Mouse (Mus musculus) MEL-GATA-1-ER (cell line): ENCODE measurements around the gene Pip.

Source experiments
- DNase-seq: peaks from one replicate; pipeline ENCODE4 v3.0.0-alpha.2; 2012; ENCODE audit warnings: low read depth; ENCODE audit errors: extremely low read depth

Pip gene

DNA sequence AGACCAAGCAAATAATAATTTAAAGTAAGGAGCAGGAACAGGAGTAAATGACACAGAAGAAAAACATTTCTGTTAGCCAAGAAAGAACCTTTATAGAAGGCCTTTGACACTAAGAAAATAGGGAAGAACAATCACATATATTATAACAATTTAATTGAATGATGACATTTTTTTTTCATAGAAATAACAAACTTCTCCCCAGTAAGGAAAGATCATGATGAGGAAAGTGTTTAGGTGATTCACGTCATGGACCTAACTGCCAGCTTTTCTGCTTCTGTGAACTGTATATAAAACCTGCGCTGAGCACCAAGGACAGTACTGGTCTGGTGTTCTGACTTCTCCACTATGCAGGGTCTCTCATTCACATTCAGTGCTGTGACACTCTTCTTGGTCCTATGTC, at the start of gene Pip:
Pip (plus strand) TSS at position 301 of the 400 bp plus-strand sequence.
- DNase-seq, result no peak

DNA sequence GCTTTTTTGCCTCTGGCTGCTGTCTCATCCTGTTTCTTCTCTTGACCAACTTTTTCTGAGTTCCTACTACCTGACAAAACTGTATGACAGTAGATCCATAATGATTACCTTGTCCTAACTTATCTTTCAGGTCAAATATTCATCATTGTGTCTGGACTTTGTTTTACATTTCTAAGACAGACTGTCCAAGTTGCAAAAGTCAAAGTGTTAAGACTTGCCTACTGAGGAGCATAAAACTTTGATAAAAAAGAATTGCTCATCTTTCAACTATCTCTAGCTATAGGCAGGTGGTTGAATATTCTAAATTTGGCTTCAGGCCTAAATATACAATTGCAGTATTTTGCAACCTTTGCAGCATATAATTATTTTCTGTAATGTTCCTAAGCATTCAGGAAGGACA, 23.2 kb upstream of the Pip start:
- no peak for DNase-seq

- DNase-seq, result no peak
Observed at GRCm38 (mm10) chr6:41829516-41829915, 17.8 kb upstream of the Pip start.

DNA sequence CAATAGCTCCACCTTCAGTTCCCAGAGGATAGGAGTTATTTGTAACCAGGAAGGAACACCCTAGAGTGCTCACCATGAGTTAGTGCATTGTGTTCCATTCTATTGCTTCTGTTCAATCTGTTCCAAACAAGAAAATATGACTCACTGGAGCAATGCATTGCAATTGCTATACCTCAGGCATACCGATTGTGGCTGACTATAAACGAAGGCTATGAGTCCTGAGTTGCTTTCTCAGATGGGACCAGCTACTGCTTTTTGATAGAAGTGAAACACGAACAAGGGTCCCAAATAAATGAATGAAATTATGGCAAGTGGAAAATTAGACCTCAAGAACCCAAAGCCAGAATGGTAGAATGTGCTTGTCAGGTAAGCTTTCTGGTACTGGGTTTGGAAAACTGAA, 5.4 kb downstream of the Pip start, which contains the start of gene Sval2:
Sval2 (plus strand) TSS at position 301 of the 400 bp plus-strand sequence.
- no peak for DNase-seq

- DNase-seq, result no peak
Observed at GRCm38 (mm10) chr6:41864038-41864437, 16.7 kb downstream of the Pip start.
